Mouse (Mus musculus): ENCODE data around the gene Cipc. TPM values are rescaled to one million over a fixed set of nuclear protein-coding genes. Genes with fewer than 3 reads are reported as not detected.

Gene Cipc
- polyA plus RNA-seq, 1 experiment from 2014 or later: 18.7 TPM

DNA sequence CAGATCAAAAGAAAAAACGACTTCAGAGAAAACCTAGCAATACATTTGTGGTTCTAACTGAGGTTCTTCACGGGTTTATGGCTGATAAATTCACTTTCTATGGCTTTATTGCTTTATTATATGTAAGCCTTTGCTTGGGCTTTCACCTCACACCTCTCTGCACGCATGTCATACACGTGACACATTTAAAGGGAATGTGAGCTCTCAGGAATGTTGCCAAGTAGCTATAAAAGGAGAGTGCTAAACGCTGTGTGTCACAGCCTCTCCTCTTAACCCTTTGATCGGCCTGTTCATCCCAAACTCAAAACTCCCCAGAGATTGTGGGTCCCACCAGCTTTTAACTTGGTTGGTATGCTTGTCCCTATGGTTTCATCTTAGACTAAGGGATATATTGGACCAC, 1.8 kb downstream of the Cipc start:
- 30% methylated on average over 6 of the region's 6 CpGs for WGBS
- Histone ChIP-seq H3K27me3 (no peaks in the 10 kb centered on the region), H3K4me1 (replicated peaks) (peaks cover 32% of the 10 kb centered on the region), H3K4me2 (peak overlapping the region; percentile 79), H3K27ac (peak overlapping the region; percentile 99), H3K36me3 (peaks cover 9% of the 10 kb centered on the region; the same call in 1 of the 2 replicates), H3K9ac (no peak overlapping the region), H3K9me3 (replicated peaks) (no peaks in the 10 kb centered on the region), H3K4me3 (peak overlapping the region; percentile 67; the same call in 1 of the 2 replicates)
- no peak for ATAC-seq (replicated peaks; ENCODE audit: insufficient number of reproducible peaks, insufficient read depth, low FRiP score, low read depth)

DNA sequence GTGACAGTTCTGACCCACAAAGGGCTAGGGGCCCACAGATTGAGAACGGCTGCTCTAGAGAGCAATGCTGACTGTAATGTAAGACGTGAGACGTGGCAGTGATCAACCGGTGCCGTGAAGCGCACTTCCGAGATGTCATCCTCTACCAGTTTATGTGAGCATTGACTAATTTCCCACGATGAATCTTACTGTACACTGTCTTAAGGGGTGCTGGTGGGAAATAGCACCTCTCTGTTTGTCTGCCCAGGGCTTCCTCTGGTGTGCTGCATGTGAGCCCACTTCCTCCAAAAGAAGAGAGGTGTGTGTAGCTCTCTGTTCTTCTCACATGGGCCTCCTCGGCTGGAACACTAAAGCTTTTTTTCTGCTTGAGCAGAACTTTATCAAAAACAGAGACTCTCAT, 2.7 kb downstream of the Cipc start:
- H3K36me3 ChIP-seq: peaks cover 14% of the 10 kb centered on the region; the same call in 1 of the 2 replicates
- peaks cover 32% of the 10 kb centered on the region for H3K4me1 ChIP-seq (replicated peaks)
- no peaks in the 10 kb centered on the region for H3K9me3 ChIP-seq (replicated peaks)
- H3K4me2 ChIP-seq: peak overlapping the region; percentile 3
- peak overlapping the region; percentile 99 for H3K27ac ChIP-seq
- no peak for ATAC-seq (replicated peaks; ENCODE audit: insufficient number of reproducible peaks, insufficient read depth, low FRiP score, low read depth)
- H3K9ac ChIP-seq: peak overlapping the region; percentile 10; the same call in 1 of the 2 replicates
- H3K27me3 ChIP-seq: no peaks in the 10 kb centered on the region
- H3K4me3 ChIP-seq: no peak overlapping the region
- WGBS: 69% methylated on average over 9 of the region's 9 CpGs

DNA sequence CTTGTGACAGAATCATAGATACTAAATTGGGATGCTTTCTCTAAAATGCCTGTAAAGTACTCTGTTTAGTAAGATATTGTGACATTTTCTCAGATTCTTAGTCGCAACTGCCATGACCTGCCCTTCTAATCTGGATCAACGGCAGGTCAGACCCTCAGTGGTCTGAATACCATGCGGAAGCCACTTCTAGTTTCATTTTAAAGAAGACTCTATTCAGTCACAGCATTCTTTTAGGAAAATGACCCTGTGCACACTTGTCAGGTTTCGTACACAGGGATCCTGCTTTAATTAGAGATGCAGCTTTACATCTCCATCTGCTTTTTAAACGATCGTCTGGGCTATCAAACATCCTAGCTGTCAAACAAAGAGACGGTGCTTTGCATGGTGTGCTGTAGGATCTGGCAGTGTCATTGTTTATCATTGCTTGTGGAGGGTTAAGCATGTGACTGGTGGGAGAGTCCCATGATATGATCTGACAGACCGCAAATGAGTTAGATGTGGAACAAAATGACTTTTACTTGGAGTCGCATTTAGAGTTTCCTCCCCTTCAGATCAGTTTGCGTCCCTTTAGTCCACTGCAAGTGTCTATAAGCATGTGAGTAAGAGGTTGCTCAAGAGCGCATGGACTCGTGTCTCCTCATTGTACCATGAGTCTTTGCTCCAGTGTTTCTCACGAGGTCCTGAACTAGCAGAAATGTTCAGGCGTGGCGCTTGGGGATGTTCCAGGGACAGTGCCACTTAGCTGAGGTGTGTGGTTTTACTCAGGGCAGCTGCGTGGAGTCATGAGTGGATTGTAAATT, 3.5 kb downstream of the Cipc start:
- H3K9ac ChIP-seq: no peak overlapping the region
- H3K9me3 ChIP-seq (replicated peaks): no peaks in the 10 kb centered on the region
- 64% methylated on average over 16 of the region's 16 CpGs for WGBS
- no peak overlapping the region for H3K4me3 ChIP-seq
- H3K27ac ChIP-seq: no peak overlapping the region
- no peak for ATAC-seq (replicated peaks; ENCODE audit: insufficient number of reproducible peaks, insufficient read depth, low FRiP score, low read depth)
- H3K27me3 ChIP-seq: no peaks in the 10 kb centered on the region
- peak overlapping the region; percentile 4; the same call in 1 of the 2 replicates for H3K4me2 ChIP-seq
- peaks cover 31% of the 10 kb centered on the region for H3K4me1 ChIP-seq (replicated peaks)
- H3K36me3 ChIP-seq: peaks cover 20% of the 10 kb centered on the region; the same call in 1 of the 2 replicates

DNA sequence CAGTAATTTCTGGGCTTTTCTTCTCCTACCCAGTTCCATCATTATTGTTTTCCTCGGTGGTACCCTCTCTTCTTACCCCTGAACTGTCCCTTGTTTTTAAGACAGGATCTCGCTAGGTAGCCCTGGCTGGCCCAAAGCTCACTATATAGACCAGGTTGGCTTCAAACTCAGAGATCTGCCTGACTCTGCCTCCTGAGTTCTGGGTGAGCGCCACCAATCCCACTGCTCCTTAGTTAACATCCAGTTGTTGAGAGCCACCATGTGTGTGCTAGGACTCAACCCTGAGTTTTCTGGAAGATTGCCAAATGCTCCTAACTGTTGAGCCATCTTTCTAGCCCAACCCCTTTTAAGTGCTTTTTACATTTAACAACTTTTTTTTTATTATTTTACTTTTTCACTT, 4.1 kb downstream of the Cipc start:
- H3K9me3 ChIP-seq (replicated peaks): no peaks in the 10 kb centered on the region
- ATAC-seq (replicated peaks; ENCODE audit: insufficient number of reproducible peaks, insufficient read depth, low FRiP score, low read depth): no peak
- H3K9ac ChIP-seq: no peak overlapping the region
- H3K4me2 ChIP-seq: no peak overlapping the region
- peaks cover 32% of the 10 kb centered on the region for H3K4me1 ChIP-seq (replicated peaks)
- no peak overlapping the region for H3K4me3 ChIP-seq
- 94% methylated on average over 3 of the region's 3 CpGs for WGBS
- no peaks in the 10 kb centered on the region for H3K27me3 ChIP-seq
- peaks cover 24% of the 10 kb centered on the region; the same call in 1 of the 2 replicates for H3K36me3 ChIP-seq
- H3K27ac ChIP-seq: no peak overlapping the region

DNA sequence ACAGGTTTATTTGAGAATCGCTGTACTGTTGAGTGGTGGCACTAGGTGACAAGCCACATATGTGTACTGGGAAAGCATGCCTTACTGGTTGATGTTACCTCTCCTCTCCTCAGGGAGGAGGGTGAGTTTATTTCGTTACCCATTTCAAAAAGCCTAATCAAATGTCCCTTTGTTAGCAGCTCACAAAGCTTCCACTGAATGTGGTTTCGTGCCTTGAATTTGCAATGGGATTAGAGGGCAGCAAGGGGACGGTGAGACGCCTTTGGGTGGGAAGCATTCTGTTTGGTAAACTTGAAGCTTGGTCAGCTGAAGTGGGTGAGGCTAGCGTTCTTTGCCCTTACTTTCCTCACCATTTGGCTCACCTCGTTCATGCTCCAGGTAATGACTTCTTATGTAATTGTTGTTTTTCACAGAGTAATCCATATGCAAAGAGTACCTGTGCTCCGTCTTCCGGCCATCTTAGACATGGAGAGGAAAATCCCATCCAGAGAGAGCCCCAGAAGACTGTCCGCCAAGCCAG, 5.5 kb downstream of the Cipc start:
- Histone ChIP-seq H3K9me3 (replicated peaks) (no peaks in the 10 kb centered on the region), H3K4me1 (replicated peaks) (peaks cover 36% of the 10 kb centered on the region), H3K9ac (no peak overlapping the region), H3K4me3 (no peak overlapping the region), H3K27me3 (no peaks in the 10 kb centered on the region), H3K36me3 (peaks cover 33% of the 10 kb centered on the region; the same call in 1 of the 2 replicates), H3K27ac (no peak overlapping the region), H3K4me2 (no peak overlapping the region)
- 87% methylated on average over 10 of the region's 10 CpGs for WGBS
- no peak for ATAC-seq (replicated peaks; ENCODE audit: insufficient number of reproducible peaks, insufficient read depth, low FRiP score, low read depth)

DNA sequence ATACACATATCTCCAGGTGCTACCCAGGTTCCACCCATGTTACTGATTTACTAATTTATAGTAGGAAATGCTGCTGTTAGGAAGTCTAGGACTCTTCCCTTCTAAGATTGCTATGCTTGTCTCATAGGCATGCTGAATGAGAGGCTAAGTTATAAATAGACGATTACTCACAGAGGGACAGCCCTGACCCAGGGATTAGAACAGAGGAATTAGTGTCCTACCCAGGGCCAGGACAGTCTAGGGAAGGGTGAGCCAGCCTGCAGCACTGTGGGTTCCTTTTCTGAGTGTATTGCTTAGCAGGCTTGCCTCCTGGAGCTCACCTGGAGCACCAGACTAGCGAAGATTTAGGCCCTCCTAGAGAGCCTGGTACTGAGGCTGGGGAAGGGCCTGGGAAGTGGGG, 9.1 kb downstream of the Cipc start:
- Histone ChIP-seq H3K36me3 (peaks cover 58% of the 10 kb centered on the region), H3K4me3 (no peak overlapping the region), H3K9me3 (replicated peaks) (no peaks in the 10 kb centered on the region), H3K4me1 (replicated peaks) (peaks cover 13% of the 10 kb centered on the region), H3K27me3 (no peaks in the 10 kb centered on the region), H3K27ac (peak overlapping the region; percentile 81), H3K9ac (no peak overlapping the region), H3K4me2 (no peak overlapping the region)
- 53% methylated on average over 2 of the region's 2 CpGs for WGBS
- peak; percentile 88 for ATAC-seq (replicated peaks; ENCODE audit: insufficient number of reproducible peaks, insufficient read depth, low FRiP score, low read depth)

DNA sequence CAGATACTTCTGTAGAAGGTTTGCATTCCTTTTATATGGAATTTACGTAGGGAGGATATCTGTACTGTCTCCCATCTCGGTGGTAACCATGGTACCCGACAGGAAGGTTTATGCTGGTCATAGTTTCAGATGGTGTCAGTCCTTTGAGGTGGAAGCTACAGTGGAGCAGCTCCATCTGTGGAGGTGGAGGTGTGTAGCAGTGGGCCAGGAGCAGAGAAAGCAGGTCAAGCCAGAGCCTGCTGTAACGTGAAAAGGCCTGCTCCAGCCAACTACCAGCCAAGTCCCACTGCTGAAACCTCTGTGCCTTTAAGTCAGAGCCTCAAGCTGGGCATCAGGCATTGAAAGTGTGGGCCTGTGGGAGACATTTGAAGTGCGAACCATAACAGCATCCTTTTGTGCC, 11.7 kb downstream of the Cipc start:
- Histone ChIP-seq H3K4me3 (no peak overlapping the region), H3K4me2 (no peak overlapping the region), H3K27me3 (no peaks in the 10 kb centered on the region), H3K36me3 (peaks cover 75% of the 10 kb centered on the region), H3K4me1 (replicated peaks) (peaks cover 13% of the 10 kb centered on the region), H3K9me3 (replicated peaks) (no peaks in the 10 kb centered on the region), H3K9ac (no peak overlapping the region), H3K27ac (no peak overlapping the region)
- ATAC-seq (replicated peaks; ENCODE audit: insufficient number of reproducible peaks, insufficient read depth, low FRiP score, low read depth): no peak
- WGBS: 81% methylated on average over 5 of the region's 5 CpGs

DNA sequence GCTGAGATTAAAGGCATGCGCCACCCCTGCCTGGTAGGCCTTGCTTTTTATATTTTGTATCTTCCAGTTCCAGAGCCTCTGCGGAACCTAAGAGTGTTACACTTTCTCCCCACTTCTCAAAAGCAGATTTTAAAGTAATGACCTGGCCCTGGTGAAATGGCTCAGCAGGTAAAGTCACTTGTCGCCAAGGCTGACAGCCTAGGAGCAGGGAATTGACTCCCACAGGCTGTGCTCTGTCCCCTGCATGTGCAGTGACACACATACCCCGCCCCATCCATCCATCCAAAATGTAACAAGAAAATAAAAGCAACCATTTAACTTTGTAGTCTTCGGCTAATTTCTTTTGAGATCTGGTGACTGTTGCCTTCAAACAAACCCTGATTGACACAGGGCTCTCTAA, 12.8 kb downstream of the Cipc start:
- Histone ChIP-seq H3K9ac (no peak overlapping the region), H3K4me2 (no peak overlapping the region), H3K36me3 (peaks cover 78% of the 10 kb centered on the region), H3K4me3 (no peak overlapping the region), H3K9me3 (replicated peaks) (no peaks in the 10 kb centered on the region), H3K27ac (no peak overlapping the region), H3K4me1 (replicated peaks) (peaks cover 13% of the 10 kb centered on the region), H3K27me3 (no peaks in the 10 kb centered on the region)
- ATAC-seq (replicated peaks; ENCODE audit: insufficient number of reproducible peaks, insufficient read depth, low FRiP score, low read depth): no peak
- WGBS: 91% methylated on average over 5 of the region's 5 CpGs

DNA sequence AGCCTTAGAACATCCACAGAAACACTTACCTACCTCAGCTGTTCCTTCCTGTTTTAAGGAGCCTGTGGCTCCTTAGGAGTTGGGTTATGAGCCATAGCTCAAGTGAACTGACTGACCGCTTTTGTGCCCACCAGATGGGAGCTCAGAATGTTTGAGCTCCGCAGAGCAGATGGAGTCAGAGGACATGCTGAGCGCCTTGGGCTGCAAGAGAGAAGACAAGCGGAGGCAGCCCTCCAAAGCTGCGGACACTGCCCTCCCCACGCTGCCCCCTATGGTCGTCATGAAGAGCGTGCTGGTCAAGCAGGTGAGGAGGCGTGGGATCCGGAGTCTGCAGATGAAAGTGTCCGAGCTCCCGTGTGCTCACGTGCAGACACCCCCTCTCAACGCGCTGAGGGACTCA, 13.3 kb downstream of the Cipc start:
- H3K27ac ChIP-seq: no peak overlapping the region
- H3K4me3 ChIP-seq: no peak overlapping the region
- H3K27me3 ChIP-seq: no peaks in the 10 kb centered on the region
- H3K9ac ChIP-seq: no peak overlapping the region
- H3K4me1 ChIP-seq (replicated peaks): peaks cover 13% of the 10 kb centered on the region
- 83% methylated on average over 15 of the region's 15 CpGs for WGBS
- H3K36me3 ChIP-seq: peaks cover 79% of the 10 kb centered on the region
- no peak overlapping the region for H3K4me2 ChIP-seq
- no peak for ATAC-seq (replicated peaks; ENCODE audit: insufficient number of reproducible peaks, insufficient read depth, low FRiP score, low read depth)
- H3K9me3 ChIP-seq (replicated peaks): no peaks in the 10 kb centered on the region

DNA sequence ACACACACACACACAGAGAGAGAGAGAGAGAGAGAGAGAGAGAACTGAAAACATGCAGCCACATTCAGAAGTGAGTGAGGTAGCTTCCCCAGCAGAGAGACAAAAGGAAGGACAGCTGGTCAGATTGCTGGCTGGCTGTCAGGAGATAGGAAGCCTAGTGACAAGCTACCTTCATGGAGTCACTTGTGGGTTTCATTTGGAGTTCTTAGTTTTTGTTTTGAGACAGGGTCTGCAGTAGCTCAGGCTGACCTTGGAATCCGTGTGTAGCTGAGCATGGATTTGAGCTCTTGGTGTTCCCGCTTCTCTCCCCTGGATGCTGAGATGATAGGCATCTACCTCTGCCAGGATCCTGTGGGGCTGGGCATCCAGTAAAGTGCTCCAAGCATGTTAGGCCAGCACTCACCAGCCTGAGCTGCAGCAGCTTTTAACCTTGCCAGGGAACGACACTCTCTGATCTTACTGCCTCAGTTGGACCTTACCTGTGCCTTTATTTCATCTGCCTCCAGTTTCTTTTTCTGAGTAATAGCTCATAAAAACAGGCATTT, 14.0 kb downstream of the Cipc start:
- H3K4me2 ChIP-seq: no peak overlapping the region
- ATAC-seq (replicated peaks; ENCODE audit: insufficient number of reproducible peaks, insufficient read depth, low FRiP score, low read depth): no peak
- H3K4me1 ChIP-seq (replicated peaks): peaks cover 7% of the 10 kb centered on the region
- H3K4me3 ChIP-seq: no peak overlapping the region
- peaks cover 72% of the 10 kb centered on the region for H3K36me3 ChIP-seq
- no peak overlapping the region for H3K9ac ChIP-seq
- H3K27ac ChIP-seq: no peak overlapping the region
- H3K27me3 ChIP-seq: no peaks in the 10 kb centered on the region
- H3K9me3 ChIP-seq (replicated peaks): no peaks in the 10 kb centered on the region
- WGBS: 86% methylated on average over 3 of the region's 3 CpGs

DNA sequence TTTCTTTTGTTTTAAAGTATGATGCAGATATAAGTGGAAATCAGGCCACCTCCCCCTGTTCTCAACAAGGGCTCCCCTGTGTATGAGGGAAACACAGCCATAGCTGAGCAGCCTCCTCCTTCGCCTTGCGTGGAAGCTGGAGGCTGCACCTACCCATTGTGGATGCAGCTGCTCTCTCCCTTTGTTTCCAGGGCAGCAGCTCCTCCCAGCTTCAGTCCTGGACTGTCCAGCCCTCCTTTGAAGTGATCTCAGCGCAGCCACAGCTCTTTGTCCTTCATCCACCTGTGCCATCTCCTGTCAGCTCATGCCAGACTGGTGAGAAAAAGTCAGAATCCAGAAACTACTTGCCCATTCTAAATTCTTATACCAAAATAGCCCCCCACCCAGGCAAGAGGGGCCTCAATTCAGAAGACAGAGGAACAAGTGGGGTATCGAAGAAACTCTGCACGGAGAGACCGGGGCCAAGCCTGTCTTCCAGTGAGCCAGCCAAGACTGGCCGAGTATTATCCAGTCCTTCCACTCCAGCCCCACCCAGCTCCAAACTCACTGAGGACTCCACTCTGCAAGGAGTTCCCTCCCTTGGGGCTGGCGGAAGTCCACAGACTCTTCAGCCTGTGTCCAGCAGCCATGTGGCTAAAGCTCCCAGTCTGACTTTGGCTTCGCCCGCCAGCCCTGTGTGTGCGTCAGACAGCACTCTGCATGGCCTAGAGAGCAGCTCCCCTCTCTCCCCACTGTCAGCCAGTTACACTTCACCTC, 14.9 kb downstream of the Cipc start:
- H3K27me3 ChIP-seq: no peaks in the 10 kb centered on the region
- no peak overlapping the region for H3K4me3 ChIP-seq
- 85% methylated on average over 11 of the region's 11 CpGs for WGBS
- no peak overlapping the region for H3K27ac ChIP-seq
- H3K36me3 ChIP-seq: peaks cover 67% of the 10 kb centered on the region
- no peak for ATAC-seq (replicated peaks; ENCODE audit: insufficient number of reproducible peaks, insufficient read depth, low FRiP score, low read depth)
- no peak overlapping the region for H3K4me2 ChIP-seq
- no peaks in the 10 kb centered on the region for H3K9me3 ChIP-seq (replicated peaks)
- H3K4me1 ChIP-seq (replicated peaks): no peaks in the 10 kb centered on the region
- no peak overlapping the region for H3K9ac ChIP-seq

All from heart, embryonic 15.5 days (tissue).